Mouse (Mus musculus): ENCODE data around the gene Ccdc125.

- TF ChIP-seq CTCF (IDR thresholded peaks at IDR 0.05; ENCODE audit: low read depth) (no peak), EP300 (optimal IDR thresholded peaks at IDR 0.05) (no peak)
Observed at GRCm38 (mm10) chr13:100634106-100634691, 35.3 kb upstream of the Ccdc125 start.
